Mouse (Mus musculus): Measurements from ENCODE around the gene Lrrc26. TPM values are rescaled to one million over a fixed set of nuclear protein-coding genes. Genes with fewer than 3 reads are reported as not detected.

Lrrc26 gene
- polyA plus RNA-seq, 1 experiment, result 0.28 TPM

DNA sequence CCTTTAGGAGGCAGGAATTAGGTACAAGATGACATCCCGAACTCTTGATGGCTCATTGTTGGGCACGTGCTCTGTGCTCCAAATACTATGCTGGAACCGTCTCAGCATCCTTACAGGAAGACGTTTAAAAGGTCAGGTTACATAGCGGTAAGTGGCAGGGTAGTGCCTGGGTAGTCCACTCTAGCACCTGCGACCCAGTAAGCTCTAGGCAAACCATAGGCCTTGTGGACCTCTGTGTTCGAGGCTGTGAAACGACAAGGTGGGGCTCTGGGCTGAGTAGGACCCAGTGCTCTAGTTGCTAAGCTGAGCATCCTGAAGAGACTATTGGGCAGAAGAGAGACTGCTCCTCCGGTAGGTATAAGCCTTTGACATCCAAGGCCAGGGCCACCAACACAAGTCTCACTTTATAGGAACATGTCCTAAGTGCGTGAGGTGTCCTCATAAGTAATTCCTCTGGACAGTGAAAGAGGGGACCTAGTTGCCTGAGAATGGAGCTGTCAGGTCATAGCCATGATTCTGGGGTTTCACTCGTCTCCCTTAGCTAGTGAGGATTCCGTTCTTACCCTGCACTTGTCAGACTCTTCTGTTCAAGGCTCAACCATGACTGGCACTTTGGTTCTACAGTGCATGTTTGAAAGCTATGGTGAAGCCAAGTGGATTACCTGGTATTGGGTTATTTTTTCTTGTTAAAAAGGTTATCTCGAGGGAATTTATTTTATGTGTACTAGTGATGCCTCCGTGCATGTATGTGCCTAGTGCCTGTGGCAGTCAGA is 16.1 kb downstream of the Lrrc26 start:
- no peaks in the 10 kb centered on the region; the same call in 1 of the 2 replicates for H3K4me1 ChIP-seq (ENCODE audit: control insufficient read depth, insufficient read depth, insufficient read length)
- H3K27ac ChIP-seq (ENCODE audit: insufficient read depth, low read length), result no peak overlapping the region
- no peak for DNase-seq (ENCODE audit: low read depth in 1 of 2, low spot score in 2 of 2)
- 50% methylated on average over 14 of the region's 14 CpGs for whole genome bisulfite sequencing
- TF ChIP-seq CTCF (IDR thresholded peaks at IDR 0.05; ENCODE audit: extremely low read depth, insufficient read depth, insufficient read length, insufficient replicate concordance) (no peak), POLR2A (IDR thresholded peaks at IDR 0.05; ENCODE audit: low read depth, low read length) (no peak)
- peaks cover 5% of the 10 kb centered on the region; the same call in 1 of the 2 replicates for H3K27me3 ChIP-seq (ENCODE audit: control insufficient read depth, insufficient read depth, low read length)
- H3K4me3 ChIP-seq (ENCODE audit: extremely low read depth, insufficient read depth, insufficient read length), result no peak overlapping the region
- no peaks in the 10 kb centered on the region for H3K36me3 ChIP-seq (ENCODE audit: control insufficient read depth, insufficient read depth, low read length)

GRCm38 (mm10) chr2:25310180-25310579 is 20.5 kb downstream of the Lrrc26 start:
- no peaks in the 10 kb centered on the region; the same call in 1 of the 2 replicates for H3K4me1 ChIP-seq (ENCODE audit: control insufficient read depth, insufficient read depth, insufficient read length)
- no peak for DNase-seq (ENCODE audit: low read depth in 1 of 2, low spot score in 2 of 2)
- 55% methylated on average over 10 of the region's 10 CpGs for WGBS
- TF ChIP-seq POLR2A (IDR thresholded peaks at IDR 0.05; ENCODE audit: low read depth, low read length) (no peak), CTCF (IDR thresholded peaks at IDR 0.05; ENCODE audit: extremely low read depth, insufficient read depth, insufficient read length, insufficient replicate concordance) (no peak)
- no peaks in the 10 kb centered on the region for H3K36me3 ChIP-seq (ENCODE audit: control insufficient read depth, insufficient read depth, low read length)
- no peak overlapping the region for H3K4me3 ChIP-seq (ENCODE audit: extremely low read depth, insufficient read depth, insufficient read length)
- peaks cover 7% of the 10 kb centered on the region for H3K27me3 ChIP-seq (ENCODE audit: control insufficient read depth, insufficient read depth, low read length)
- H3K27ac ChIP-seq (ENCODE audit: insufficient read depth, low read length), result no peak overlapping the region

GRCm38 (mm10) chr2:25310969-25311368 is 21.3 kb downstream of the Lrrc26 start:
- no peak for DNase-seq (ENCODE audit: low read depth in 1 of 2, low spot score in 2 of 2)
- H3K4me3 ChIP-seq (ENCODE audit: extremely low read depth, insufficient read depth, insufficient read length), result no peak overlapping the region
- 5% methylated on average over 22 of the region's 22 CpGs for WGBS
- TF ChIP-seq POLR2A (IDR thresholded peaks at IDR 0.05; ENCODE audit: low read depth, low read length) (no peak), CTCF (IDR thresholded peaks at IDR 0.05; ENCODE audit: extremely low read depth, insufficient read depth, insufficient read length, insufficient replicate concordance) (no peak)
- no peak overlapping the region for H3K27ac ChIP-seq (ENCODE audit: insufficient read depth, low read length)
- H3K36me3 ChIP-seq (ENCODE audit: control insufficient read depth, insufficient read depth, low read length), result no peaks in the 10 kb centered on the region
- H3K4me1 ChIP-seq (ENCODE audit: control insufficient read depth, insufficient read depth, insufficient read length), result no peaks in the 10 kb centered on the region
- peaks cover 6% of the 10 kb centered on the region for H3K27me3 ChIP-seq (ENCODE audit: control insufficient read depth, insufficient read depth, low read length)

- Histone ChIP-seq H3K27ac (ENCODE audit: insufficient read depth, low read length) (no peak overlapping the region), H3K4me1 (ENCODE audit: control insufficient read depth, insufficient read depth, insufficient read length) (no peaks in the 10 kb centered on the region), H3K36me3 (ENCODE audit: control insufficient read depth, insufficient read depth, low read length) (no peaks in the 10 kb centered on the region), H3K4me3 (ENCODE audit: extremely low read depth, insufficient read depth, insufficient read length) (no peak overlapping the region), H3K27me3 (ENCODE audit: control insufficient read depth, insufficient read depth, low read length) (peaks cover 6% of the 10 kb centered on the region)
- no peak for TF ChIP-seq POLR2A (IDR thresholded peaks at IDR 0.05; ENCODE audit: low read depth, low read length)
- no peak for TF ChIP-seq CTCF (IDR thresholded peaks at IDR 0.05; ENCODE audit: extremely low read depth, insufficient read depth, insufficient read length, insufficient replicate concordance)
- 9% methylated on average over 11 of the region's 11 CpGs for WGBS
- DNase-seq (ENCODE audit: low read depth in 1 of 2, low spot score in 2 of 2), result no peak
These were observed 21.8 kb downstream of the Lrrc26 start for GRCm38 (mm10) chr2:25311491-25311891.

DNA sequence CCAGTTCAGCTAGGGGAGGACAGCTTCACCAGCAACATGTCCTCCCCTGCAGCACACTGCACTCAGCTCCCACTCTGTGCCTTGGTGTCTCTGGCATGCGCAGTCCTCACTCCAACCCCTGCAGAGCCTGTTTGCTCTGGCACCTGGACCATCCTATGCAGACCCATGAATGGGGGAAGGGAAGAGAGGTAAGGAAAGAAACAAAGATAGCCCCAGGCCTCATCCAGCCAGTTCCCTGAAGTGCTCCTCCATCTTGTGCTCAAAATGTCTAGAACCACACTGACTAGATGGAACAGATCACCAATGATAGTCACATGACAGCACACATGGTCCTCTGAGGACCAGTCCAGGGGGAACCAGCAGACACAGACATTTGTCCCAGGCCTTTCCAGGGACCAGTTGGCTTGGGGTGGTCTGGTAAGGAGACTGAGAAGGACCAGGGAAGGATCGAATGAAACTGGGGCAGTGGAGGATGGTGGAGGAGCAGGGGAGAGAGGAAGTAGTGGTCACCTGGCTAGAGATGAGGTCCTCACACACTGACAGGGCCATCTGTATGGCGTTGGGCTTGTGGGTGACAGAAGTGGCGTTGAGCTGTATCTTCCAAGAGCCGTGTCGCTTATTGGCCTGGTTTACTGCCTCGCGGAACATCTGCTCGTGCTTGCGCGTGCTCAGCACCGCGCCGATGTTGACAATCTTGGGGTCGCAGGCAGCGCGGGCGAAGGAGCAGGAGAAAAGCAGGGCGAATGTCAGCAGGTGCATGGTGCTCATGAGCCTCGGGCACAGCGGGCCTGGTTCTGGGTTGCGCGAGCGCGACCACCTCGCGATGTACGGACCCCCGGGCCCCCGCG is 28.6 kb downstream of the Lrrc26 start:
- peaks cover 2% of the 10 kb centered on the region for H3K27me3 ChIP-seq (ENCODE audit: control insufficient read depth, insufficient read depth, low read length)
- no peak for TF ChIP-seq CTCF (IDR thresholded peaks at IDR 0.05; ENCODE audit: extremely low read depth, insufficient read depth, insufficient read length, insufficient replicate concordance)
- no peak for TF ChIP-seq POLR2A (IDR thresholded peaks at IDR 0.05; ENCODE audit: low read depth, low read length)
- 6% methylated on average over 31 of the region's 31 CpGs for WGBS
- H3K4me3 ChIP-seq (ENCODE audit: extremely low read depth, insufficient read depth, insufficient read length), result no peak overlapping the region
- H3K36me3 ChIP-seq (ENCODE audit: control insufficient read depth, insufficient read depth, low read length), result no peaks in the 10 kb centered on the region
- no peak overlapping the region for H3K27ac ChIP-seq (ENCODE audit: insufficient read depth, low read length)
- peaks cover 7% of the 10 kb centered on the region; the same call in 1 of the 2 replicates for H3K4me1 ChIP-seq (ENCODE audit: control insufficient read depth, insufficient read depth, insufficient read length)
- no peak for DNase-seq (ENCODE audit: low read depth in 1 of 2, low spot score in 2 of 2)

GRCm38 (mm10) chr2:25318971-25319773 is 29.5 kb downstream of the Lrrc26 start, which contains the start of gene Grin1:
TSS of gene Grin1 (minus strand) at chr2:25319187.
- Histone ChIP-seq H3K4me3 (ENCODE audit: extremely low read depth, insufficient read depth, insufficient read length) (no peak within 1 kb of the TSS), H3K27ac (ENCODE audit: insufficient read depth, low read length) (no peak within 1 kb of the TSS)
- WGBS, result 11% methylated on average over 58 of the region's 58 CpGs

More at GRCm38 (mm10) chr2:25318971-25319773, 29.5 kb downstream of the Lrrc26 start, which contains the start of gene Grin1:
- peak in 1 of 2 experiments; percentile 34 for DNase-seq (ENCODE audit: low read depth in 1 of 2, low spot score in 2 of 2)
- peaks cover 7% of the 10 kb centered on the region; the same call in 1 of the 2 replicates for H3K4me1 ChIP-seq (ENCODE audit: control insufficient read depth, insufficient read depth, insufficient read length)
- no peak for TF ChIP-seq POLR2A (IDR thresholded peaks at IDR 0.05; ENCODE audit: low read depth, low read length)
- no peak for TF ChIP-seq CTCF (IDR thresholded peaks at IDR 0.05; ENCODE audit: extremely low read depth, insufficient read depth, insufficient read length, insufficient replicate concordance)
- H3K27me3 ChIP-seq (ENCODE audit: control insufficient read depth, insufficient read depth, low read length), result peaks cover 2% of the 10 kb centered on the region
- no peaks in the 10 kb centered on the region for H3K36me3 ChIP-seq (ENCODE audit: control insufficient read depth, insufficient read depth, low read length)
